Mouse (Mus musculus) testis, postnatal 14 days (tissue): ENCODE data around the gene Plcg2.
A peak's percentile ranks its signal among the peaks of the same experiment; 100 is the strongest.

Experiments used
- DNase-seq: peaks from one replicate; pipeline ENCODE4 v3.0.0; 2021; ENCODE audit warnings: low spot score

The Plcg2 gene

DNA sequence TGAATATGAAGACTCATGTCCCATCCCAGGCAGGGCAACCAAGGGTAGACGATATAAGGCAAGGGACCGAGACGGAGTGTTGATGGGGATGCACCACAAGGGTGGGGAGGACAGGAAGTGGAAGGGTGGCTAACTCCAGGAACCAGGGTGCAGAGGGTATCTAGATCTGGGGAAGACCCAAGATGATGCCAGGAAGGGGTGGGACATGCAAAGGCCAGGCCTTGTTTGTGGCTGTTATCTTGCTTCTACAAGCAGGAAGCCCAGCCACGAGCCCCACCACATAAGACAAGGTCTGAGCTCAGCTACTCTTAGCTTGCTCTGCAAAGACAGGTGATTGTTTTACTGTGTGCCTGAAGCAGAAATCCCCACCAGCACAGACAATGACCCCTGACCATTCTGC, 50.4 kb downstream of the Plcg2 start:
- no peak for DNase-seq

DNA sequence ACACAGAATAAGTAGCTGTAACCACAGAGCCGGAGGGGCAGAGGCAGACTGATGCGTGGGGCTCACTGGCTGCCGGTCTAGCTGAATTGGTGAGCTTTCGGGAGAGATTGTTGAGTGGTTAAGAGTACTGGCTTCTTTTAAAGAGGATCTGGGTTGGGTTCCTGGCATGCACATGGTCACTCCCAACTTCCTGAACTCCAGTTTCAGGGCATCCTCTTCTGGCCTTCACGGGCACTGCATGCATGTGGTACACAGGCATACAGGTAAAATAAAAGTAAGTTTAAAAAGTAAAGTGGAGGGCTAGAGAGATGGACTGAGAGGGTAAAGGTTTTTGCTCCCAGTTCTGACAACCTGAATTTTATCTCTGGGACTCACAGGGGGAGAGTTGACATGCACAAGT, 52.4 kb downstream of the Plcg2 start:
- DNase-seq = no peak

DNA sequence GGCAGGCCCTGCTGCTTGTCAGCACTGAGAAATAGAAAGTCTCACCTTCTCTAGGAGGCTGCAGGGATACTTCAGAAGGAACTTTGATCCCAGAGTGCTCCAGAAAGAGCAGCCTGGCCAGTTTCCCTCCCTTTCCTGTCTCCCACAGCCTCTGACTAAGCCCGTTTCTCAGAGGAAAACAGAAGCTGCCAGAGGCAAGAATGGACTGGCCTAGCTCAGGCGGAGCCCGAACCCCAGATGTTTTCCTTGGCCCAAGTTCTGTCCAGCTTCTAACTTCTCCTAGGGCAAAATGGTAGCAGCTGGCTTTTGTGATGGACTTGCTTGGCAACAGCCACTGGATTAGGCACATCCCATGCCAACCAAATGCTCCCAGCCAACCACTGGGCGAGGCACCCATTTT, 62.9 kb downstream of the Plcg2 start:
- DNase-seq = no peak

DNA sequence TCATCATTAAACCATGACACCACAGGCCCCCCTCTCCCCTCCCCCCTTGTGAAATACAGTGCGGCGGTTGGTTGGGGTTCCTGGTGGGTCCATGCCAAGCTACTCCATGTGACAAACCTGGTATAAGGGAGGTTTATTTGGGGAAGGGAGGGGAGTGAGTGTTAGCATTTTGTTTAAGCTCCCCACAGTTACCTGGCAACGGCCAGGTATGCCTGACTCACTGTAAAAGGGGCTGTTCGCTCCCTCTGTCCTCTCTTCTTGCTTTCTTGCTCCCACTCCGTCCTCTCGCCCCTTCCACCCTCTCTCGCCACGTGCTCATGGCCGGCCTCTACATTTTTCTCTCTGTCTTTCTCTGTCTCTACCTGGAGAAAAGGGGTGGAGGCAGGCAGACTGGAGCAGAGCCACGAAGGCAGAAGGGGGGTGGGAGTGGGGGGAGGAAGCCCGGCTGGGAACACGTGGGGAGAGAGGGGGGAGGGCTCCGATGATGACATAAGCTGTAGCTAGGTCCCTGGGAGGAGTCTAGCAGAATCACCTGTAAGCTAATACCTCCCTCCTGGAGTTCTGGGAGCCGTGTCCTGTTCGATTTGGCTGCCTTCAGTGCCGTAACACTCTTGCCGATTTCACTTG, 63.8 kb downstream of the Plcg2 start:
- DNase-seq = no peak

DNA sequence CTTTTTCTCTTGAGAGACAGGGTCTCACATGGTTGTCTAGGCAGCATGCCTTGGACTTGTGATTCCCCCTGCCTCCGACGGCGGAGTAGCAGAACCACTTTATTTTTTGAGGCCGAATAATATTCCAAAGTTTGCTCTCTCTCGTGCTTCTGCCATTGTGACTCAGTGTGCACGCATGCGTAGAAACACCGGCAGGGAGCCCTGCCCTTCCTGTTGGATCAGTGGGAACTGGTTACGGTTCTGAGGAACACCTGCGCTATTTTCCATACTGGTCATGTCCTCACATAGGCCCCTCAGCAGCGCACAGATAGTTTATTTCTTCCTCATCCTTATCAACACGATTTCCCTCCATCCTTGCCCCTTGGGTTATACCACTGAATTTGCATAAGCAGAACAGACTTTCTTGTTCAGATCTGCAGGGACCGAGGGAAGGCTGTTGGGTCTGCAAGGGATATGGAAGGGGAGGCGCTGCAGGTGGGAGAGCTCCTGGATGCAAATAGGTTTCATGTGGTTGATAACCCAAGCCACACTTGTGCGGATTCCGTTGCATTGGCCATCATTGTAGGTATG, 64.4 kb downstream of the Plcg2 start:
- no peak for DNase-seq

DNA sequence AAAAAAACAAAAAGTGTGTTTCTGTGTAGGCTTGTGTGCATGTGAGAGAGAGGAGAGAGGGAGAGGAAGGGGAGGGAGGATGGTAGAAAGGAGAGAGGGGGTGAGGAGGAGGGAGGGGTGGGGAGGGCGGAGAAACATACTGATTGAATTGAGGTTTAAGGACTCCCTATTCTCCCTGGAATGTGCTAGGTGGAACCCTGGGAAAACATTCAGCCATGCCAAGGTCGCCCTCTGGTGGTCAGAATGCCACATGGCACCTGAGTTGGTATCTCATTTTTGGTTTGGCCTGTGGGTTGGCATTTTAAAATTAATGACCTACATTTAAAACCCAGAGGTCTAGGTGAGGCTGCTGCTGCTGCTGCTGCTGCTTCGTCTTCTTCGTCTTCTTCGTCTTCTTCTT, 71.3 kb downstream of the Plcg2 start:
- no peak for DNase-seq

DNA sequence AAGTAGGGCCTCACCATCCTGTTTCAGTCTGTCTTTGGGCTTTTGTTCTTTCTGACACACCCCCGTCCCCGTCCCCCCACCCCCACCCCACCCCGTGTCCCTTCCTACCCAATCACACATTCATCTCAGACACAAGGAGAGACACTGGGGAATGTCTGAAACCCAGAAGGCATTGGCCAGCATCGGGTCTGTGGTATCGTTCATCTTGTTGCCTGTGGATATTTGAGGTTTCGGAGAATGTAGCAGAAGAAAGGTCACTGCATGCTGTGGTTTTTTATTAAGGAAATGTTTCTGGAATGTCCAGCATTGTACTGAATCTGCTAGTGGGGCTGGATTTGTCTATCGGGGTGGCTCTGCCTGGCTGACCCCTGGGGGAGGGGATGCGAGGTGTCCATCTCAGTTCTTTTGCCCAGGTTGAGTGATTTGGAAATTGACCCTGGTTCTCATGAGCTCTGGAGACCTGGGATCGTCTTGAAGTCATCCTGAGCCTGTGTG, 78.2 kb downstream of the Plcg2 start:
- no peak for DNase-seq

DNA sequence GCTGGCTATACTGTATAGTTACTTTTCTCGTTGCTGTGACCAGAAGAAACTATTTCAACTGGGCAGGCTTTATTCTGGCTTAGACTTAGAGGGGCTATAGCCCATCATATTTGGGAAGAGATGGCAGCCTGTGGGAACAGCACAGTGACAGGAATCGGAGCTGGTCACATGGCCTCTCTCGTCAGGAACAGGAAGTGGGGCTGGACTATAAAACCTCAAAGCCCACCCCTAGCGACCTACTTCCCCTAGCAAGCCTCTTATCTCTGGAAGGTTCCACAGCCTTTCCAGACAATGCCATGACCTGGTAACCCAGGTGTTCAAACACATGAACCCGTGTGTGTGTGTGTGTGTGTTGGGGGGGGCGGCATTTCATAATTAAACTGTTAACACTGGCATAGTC, 79.0 kb downstream of the Plcg2 start:
- DNase-seq = no peak

DNA sequence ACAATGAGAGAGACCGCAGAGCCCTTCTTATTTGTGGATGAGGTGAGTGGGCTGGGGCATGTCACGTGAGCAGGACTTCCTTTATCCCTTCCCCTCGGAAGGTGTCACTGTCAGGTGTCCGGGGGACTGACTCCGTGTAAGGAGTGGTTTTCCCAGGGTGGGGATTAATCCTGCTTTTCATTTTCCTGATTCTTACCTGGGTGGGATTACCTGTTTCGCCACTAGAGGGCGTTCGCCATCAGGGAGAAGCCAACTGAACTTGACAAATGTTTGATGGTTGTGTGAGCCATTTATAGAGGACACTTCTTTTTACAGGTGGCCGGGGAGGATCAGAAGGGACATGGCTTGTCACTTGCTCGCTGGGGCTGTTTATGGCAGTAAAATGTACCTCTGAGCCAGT, 79.8 kb downstream of the Plcg2 start:
- no peak for DNase-seq

DNA sequence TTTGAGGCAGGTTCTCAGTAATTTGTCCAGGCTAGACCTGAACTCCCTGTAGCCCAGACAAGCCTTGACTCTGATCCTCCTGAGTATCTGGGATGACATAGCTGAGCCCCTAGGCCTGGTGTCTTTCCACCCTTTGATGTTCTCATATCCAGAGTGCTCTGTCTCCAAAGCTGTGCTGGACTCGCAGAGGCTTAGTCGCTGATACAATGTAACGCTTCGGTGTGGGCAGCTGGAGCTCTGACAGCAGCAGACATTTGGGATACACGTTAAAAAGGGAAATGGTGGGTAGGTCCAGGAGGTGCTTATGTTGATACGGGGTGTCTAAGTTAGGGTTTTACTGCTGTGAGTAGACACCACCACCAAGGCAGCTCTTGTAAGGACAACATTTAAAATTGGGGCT, 80.8 kb downstream of the Plcg2 start:
- peak; percentile 77 for DNase-seq

DNA sequence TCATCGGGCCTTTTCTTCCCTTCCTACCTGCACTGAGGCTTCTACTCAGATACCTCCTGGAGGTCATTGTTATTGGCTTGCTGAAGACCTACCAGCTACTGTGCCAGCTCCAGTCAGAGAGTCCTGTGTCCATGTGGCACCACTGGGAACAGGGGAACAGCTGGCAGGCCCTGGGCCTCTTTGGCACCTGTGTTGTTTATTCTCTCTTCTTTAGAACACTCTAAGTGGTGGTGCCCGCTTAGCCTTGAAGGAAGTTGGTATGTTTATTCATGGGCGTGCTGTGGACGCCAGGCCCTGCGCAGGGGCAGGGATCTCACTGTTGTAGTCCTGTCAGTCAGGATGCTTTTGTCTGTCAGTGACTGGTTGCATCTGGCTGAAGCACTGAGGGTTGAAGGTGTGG, 95.8 kb downstream of the Plcg2 start:
- no peak for DNase-seq

DNA sequence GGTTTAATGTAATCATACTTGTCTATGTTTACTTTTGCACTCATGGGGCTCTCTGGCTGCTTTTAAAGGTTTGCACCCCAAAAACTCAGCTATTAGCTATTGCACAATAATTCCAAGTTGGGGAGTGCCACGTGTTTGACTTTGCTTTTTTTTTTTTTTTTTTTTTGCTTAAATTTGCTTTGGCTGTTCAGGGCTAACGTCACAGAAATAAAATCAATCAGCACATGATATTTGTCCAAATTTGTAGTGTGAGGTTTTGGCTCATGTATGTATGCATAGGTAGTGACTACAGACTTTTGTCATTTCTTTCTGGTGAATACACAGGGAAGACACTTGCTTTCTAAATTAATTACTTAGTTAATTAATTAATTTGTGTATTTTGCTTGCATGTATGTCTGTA, 96.9 kb downstream of the Plcg2 start:
- DNase-seq = no peak

DNA sequence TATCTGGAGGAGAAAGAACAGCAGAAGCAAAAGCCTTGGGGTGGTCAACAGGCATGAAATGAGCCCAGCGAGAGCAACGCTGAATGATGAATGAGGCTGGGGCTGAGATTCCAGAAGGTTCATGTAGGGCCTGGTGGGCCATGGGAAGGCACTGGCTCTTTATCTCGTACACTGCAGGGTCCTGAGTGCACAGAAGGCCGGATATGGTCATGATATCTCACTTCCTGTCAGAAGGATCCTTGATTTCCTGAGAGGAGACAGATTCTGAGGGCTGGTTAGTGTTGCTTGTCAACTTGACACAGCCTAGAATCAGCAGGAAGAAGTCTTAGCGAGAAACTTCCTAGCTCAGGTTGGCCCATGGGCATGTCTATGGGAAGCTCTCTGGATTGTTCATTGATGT, 98.7 kb downstream of the Plcg2 start:
- DNase-seq = no peak

DNA sequence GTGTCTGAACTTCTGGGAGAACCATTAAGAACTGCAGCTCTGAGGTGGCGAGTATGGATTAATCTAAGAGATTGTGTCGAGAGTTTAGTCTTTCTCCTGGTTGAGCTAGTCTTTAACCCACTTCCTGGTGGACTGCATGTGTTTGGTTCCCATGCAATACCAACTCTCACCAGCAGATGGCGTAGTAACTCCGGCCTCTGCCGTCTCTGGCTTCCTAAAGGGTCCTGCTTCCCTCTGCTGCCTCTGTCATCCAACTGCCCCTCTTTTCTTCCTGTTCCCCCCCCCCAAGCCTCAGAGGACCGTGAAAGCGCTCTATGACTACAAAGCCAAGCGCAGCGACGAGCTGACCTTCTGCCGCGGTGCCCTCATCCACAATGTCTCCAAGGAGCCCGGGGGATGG, 102.7 kb downstream of the Plcg2 start:
- DNase-seq = peak; percentile 63

DNA sequence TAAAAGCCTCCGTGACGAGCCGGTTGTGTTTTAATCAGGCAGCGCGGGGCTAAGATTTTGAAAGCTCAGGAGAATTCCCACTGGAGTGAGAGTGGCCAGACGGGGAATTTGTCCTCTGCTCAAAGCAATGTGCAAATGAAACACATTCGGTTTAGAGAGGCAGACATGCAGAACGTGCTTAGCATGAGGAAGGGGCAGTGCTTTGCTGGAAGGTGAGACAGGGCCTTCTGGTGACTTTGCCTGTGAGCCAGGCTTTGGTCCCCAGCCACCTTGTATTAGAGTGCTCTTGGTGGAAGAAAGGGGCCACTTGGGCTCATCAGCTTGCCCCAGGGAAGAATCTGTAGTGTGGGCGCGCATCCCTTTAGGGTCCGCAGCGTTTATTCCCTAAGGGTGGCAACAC, 106.0 kb downstream of the Plcg2 start:
- no peak for DNase-seq

DNA sequence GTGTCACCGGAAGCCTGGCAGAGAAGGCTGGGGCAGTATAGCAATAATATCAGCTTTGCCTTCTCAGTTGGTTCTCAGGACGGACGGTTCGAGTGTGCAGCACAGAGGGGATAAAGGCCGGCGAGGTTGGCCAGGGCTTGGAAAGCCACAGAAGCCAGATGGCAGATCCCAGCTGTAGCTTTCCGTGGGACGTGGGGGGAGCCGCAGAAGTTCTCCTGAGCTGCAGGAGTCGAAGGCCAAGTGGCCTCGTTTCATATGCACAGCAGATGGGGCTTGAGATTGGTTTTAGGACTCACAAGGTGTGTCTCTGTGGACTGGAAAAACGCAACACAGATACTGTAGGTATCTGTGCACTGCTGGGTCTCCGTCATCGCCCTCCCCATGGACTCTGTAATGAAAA, 106.6 kb downstream of the Plcg2 start:
- no peak for DNase-seq

DNA sequence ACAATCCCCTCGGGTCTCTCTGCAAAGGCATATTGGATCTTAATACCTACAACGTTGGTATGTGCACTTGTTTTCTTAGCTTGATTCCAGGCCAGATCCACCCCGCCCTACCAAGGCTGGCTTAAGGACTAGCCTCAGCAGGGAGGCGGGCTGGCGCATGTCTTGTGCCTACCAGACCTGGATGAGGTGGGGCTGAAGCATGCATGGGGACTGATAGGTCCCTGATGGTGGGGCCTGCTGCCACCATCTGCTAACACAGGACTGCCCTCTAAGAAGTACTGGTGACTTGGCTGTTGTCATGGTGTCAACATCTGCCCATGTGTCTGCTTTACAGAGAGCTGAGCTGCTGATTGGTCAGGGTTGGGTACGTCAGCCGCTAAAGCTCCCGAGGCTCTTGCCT, 107.1 kb downstream of the Plcg2 start:
- no peak for DNase-seq

DNA sequence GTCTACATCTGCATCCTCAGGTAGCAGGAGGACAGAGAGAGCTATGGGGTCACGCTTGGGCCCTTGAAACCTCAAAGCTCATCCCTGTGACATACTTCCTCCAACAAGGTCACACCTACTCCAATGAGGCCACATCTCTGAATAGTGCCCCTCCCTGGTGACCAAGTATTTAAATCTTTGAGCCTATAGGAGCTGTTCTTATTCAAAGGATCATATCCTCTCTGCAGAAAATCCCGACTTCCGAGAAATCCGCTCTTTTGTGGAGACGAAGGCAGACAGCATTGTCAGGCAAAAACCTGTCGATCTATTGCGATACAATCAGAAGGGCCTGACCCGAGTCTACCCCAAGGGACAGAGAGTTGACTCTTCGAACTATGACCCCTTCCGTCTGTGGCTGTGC, 112.4 kb downstream of the Plcg2 start:
- DNase-seq = no peak

DNA sequence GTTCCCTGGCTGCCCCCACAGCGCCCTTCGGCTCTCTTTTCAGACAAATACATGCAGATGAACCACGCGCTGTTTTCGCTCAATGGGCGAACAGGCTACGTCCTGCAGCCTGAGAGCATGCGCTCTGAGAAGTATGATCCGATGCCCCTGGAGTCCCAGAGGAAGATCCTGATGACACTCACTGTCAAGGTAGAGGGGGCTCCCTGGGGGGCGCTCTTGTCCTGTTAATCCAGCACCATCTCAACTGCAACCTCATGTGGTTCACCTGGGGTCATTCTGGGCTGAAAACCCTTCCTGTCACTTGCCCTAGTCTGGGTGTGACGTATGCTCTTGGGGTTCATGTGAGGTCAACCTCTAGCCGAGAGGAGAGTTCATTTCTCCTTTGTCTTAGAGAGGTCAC, 114.8 kb downstream of the Plcg2 start:
- no peak for DNase-seq

DNA sequence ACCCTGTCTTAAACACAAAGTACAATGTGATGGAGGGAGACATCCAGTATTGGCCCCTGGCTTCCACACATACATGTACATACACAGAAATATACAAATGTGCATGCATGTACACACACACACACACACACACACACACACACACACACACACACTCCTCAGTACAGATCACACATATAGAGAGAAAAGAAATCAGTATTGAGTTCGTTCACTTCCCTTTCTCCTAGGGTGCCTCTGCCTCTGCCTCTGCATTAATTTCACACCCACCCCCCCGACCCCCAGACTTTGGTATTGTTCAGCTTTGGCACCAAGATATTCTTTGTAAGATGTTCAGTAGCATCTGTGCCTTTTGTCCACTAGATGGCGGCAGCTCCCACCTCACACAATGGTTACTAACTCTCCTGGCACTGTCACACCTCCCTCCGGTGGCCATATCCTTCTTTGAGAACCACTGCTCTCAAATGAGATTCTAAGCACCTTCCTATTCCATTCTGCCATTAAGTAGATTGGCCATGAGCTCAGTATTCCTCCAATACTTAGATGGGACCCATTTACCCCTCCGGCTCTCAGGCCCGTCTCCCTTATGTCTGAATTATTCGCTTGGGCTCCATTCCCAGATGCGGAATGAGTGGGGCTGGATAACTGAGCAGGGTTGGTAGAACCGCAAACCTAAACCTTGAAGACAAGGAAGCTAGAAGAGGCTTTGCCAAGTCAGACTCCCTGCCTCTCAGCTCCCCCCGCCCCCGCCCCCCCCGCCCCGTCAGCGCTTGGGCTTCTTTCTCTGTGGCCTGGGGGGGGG, 128.1 kb downstream of the Plcg2 start:
- no peak for DNase-seq

DNA sequence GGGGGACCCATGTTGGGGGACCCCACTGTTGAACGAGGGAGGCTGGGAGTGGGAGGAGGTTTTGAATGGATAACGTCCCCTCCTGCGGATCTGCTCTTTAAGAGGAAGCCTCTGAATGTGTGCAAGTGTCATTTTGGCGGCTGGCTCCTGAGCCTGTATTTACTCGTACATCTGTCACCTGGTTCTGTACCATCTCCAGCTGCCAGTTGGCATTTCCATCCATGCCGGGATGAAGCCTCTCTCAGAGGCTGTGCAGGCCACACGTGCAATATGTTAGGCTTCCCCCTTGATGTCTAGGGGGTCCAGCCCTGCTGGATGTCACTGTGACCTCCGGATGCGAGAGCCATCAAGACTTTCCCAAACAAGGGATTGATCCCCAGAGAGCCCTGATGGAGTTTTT, 129.0 kb downstream of the Plcg2 start:
- no peak for DNase-seq

DNA sequence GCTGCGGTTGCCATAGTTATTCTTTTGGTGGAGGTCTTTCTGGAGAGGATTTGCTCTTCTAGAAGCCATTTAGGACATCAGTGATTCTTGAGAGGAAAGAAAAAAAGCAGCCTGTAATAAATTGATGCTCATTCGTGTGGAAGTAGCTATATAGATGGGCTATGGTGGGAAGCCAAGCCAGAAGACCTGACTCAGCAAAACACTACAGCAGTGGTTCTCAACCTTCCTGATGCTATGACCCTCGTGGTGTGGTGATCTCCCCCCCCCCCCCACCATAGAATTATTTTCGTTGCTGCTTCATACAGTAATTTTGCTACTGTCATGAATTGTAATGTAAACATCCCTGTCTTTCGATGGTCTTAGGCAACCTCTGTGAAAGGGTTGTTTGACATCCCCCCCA, 134.4 kb downstream of the Plcg2 start:
- no peak for DNase-seq

DNA sequence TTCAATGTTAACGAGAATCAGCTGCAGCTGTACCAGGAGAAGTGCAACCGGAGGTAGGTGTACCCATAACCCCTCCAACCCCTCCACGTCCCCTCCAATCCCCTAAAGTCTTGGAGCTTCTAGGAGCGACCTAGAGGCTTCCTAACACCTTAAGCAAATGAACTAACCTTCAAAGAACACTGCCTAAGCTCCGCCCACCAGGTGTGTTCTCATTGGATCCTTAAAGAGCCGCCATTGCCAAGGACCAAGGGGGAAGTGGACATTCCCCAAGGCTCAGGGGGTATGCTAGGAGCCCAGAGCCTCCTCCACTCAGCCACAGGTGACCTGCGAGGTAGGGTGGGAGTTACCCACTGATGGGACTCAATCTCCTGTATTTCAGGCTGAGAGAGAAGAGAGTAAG, 136.3 kb downstream of the Plcg2 start:
- no peak for DNase-seq

DNA sequence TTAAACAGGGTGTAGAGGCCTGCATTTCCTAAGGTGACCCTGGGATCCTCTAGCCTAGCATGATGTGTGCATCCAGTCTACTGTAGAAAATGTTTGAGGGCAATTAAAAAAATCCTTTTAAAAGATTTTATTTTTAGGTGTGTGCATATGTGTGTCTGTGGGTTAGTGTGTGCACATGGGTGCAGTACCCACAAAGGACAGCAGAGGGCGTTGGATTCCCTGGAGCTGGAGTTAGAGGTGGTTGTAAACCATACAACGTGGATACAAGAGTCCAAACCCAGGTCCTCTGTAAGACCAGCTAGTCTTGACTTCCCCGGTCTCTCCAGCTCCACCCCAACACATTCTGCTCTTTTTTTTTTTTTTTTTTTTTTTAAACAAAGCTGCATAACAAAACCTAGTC, 139.4 kb downstream of the Plcg2 start:
- DNase-seq = no peak
